Mouse (Mus musculus) olfactory bulb, adult 2 months (tissue): ENCODE data around the gene Oas1h.

Experiments
- CTCF ChIP-seq: fragments of 200-500 bp; IDR thresholded peaks from 2 replicates; pipeline ENCODE4 v1.5.1; 2012; ENCODE audit warnings: low read depth, mild to moderate bottlenecking, low read length, moderate library complexity; ENCODE audit not compliant: insufficient read depth
- POLR2A ChIP-seq: fragments of 200-500 bp; IDR thresholded peaks from 2 replicates; pipeline ENCODE4 v1.6.1; 2012; ENCODE audit warnings: mild to moderate bottlenecking, low read depth, low read length, moderate library complexity; ENCODE audit not compliant: insufficient read depth

- no peak for TF ChIP-seq CTCF
- no peak for TF ChIP-seq POLR2A
Observed at GRCm38 (mm10) chr5:120898726-120899125, 37.5 kb downstream of the Oas1h start.
